Mouse (Mus musculus): ENCODE data around the gene Mbl2.
A peak's percentile ranks its signal among the peaks of the same experiment; 100 is the strongest.
"Not testable (repeated sequence)": the region's sequence is repeated elsewhere in the genome, so short reads cannot be mapped to it uniquely, and the experiment has no call there.

The Mbl2 gene

GRCm38 (mm10) chr19:30232691-30233090, at the start of gene Mbl2:
Gene Mbl2, plus strand, starts transcription at chr19:30232942.
- no peak for DNase-seq (ENCODE audit: low spot score in 2 of 2)

- DNase-seq (ENCODE audit: low spot score in 2 of 2) = no peak
These were observed 47.2 kb upstream of the Mbl2 start for GRCm38 (mm10) chr19:30185536-30185935.

GRCm38 (mm10) chr19:30187232-30187631, 45.5 kb upstream of the Mbl2 start:
- no peak for DNase-seq (ENCODE audit: low spot score in 2 of 2)

GRCm38 (mm10) chr19:30194999-30195398, 37.7 kb upstream of the Mbl2 start:
- no peak for DNase-seq (ENCODE audit: low spot score in 2 of 2)

- DNase-seq (ENCODE audit: low spot score in 2 of 2) = no peak
These were observed 30.6 kb upstream of the Mbl2 start for GRCm38 (mm10) chr19:30202177-30202576.

- no peak for DNase-seq (ENCODE audit: low spot score in 2 of 2)
These were observed 27.5 kb upstream of the Mbl2 start for GRCm38 (mm10) chr19:30205159-30205816.

- DNase-seq (ENCODE audit: low spot score in 2 of 2) = no peak
These were observed 26.9 kb upstream of the Mbl2 start for GRCm38 (mm10) chr19:30205874-30206273.

GRCm38 (mm10) chr19:30206981-30207380, 25.8 kb upstream of the Mbl2 start:
- DNase-seq (ENCODE audit: low spot score in 2 of 2) = no peak

GRCm38 (mm10) chr19:30209006-30209405, 23.7 kb upstream of the Mbl2 start:
- not testable (repeated sequence) for DNase-seq (ENCODE audit: low spot score in 2 of 2)

- DNase-seq (ENCODE audit: low spot score in 2 of 2) = no peak
These were observed 18.7 kb upstream of the Mbl2 start for GRCm38 (mm10) chr19:30214026-30214425.

- not testable (repeated sequence) for DNase-seq (ENCODE audit: low spot score in 2 of 2)
These were observed 17.0 kb upstream of the Mbl2 start for GRCm38 (mm10) chr19:30215736-30216135.

- no peak for DNase-seq (ENCODE audit: low spot score in 2 of 2)
These were observed 16.6 kb upstream of the Mbl2 start for GRCm38 (mm10) chr19:30216186-30216585.

GRCm38 (mm10) chr19:30217335-30217734, 15.4 kb upstream of the Mbl2 start:
- DNase-seq (ENCODE audit: low spot score in 2 of 2) = peak in 1 of 2 experiments; percentile 18

GRCm38 (mm10) chr19:30222593-30222992, 10.1 kb upstream of the Mbl2 start:
- DNase-seq (ENCODE audit: low spot score in 2 of 2) = not testable (repeated sequence)

GRCm38 (mm10) chr19:30229477-30229876, 3.3 kb upstream of the Mbl2 start:
- no peak for DNase-seq (ENCODE audit: low spot score in 2 of 2)

- DNase-seq (ENCODE audit: low spot score in 2 of 2) = no peak
These were observed 1.7 kb downstream of the Mbl2 start for GRCm38 (mm10) chr19:30234416-30234815.

GRCm38 (mm10) chr19:30247359-30247758, 14.6 kb downstream of the Mbl2 start:
- no peak for DNase-seq (ENCODE audit: low spot score in 2 of 2)

GRCm38 (mm10) chr19:30248822-30249221, 16.1 kb downstream of the Mbl2 start:
- DNase-seq (ENCODE audit: low spot score in 2 of 2) = no peak

GRCm38 (mm10) chr19:30252253-30252652, 19.5 kb downstream of the Mbl2 start:
- no peak for DNase-seq (ENCODE audit: low spot score in 2 of 2)

GRCm38 (mm10) chr19:30256339-30256738, 23.6 kb downstream of the Mbl2 start:
- DNase-seq (ENCODE audit: low spot score in 2 of 2) = no peak

GRCm38 (mm10) chr19:30281125-30281524, 48.4 kb downstream of the Mbl2 start:
- DNase-seq (ENCODE audit: low spot score in 2 of 2) = no peak

- no peak for DNase-seq (ENCODE audit: low spot score in 2 of 2)
These were observed 55.3 kb downstream of the Mbl2 start for GRCm38 (mm10) chr19:30287899-30288490.

Measured in spleen, postnatal 4 days (tissue).